Mouse (Mus musculus) intestine, embryonic 14.5 days (tissue): ENCODE data around the gene Cltb. TPM values are rescaled to one million over a fixed set of nuclear protein-coding genes. Genes with fewer than 3 reads are reported as not detected.
A peak's percentile ranks its signal among the peaks of the same experiment; 100 is the strongest.

Source experiments
- ATAC-seq: fragments of 200-750 bp; cut with Nextera tagmentation; replicated peaks from 2 replicates; pipeline ENCODE4 v1.8.0; 2017; ENCODE audit warnings: low read depth, moderate number of reproducible peaks, moderate TSS enrichment, moderate library complexity; ENCODE audit not compliant: low FRiP score, low TSS enrichment
- DNase-seq: peaks from one replicate; pipeline ENCODE4 v3.0.0-alpha.2; 2018; ENCODE audit warnings: low spot score
- H3K27ac ChIP-seq: fragments of 300-500 bp; sonication (generic); 2 replicates; pipeline ENCODE4 v1.5.1; 2014; ENCODE audit warnings: low read depth, mild to moderate bottlenecking, control low read depth
- H3K27me3 ChIP-seq: fragments of 300-500 bp; sonication (generic); replicated peaks from 2 replicates; pipeline ENCODE4 v1.6.1; 2014; ENCODE audit warnings: low read length, control low read depth; ENCODE audit not compliant: control insufficient read depth, insufficient read depth
- H3K36me3 ChIP-seq: fragments of 300-500 bp; sonication (generic); 2 replicates; pipeline ENCODE4 v1.6.1; 2014; ENCODE audit warnings: low read length, control low read depth; ENCODE audit not compliant: control insufficient read depth, insufficient read depth
- H3K4me1 ChIP-seq: fragments of 300-500 bp; sonication (generic); replicated peaks from 2 replicates; pipeline ENCODE4 v1.6.1; 2014; ENCODE audit warnings: low read length, control low read depth, mixed read lengths; ENCODE audit not compliant: control insufficient read depth, insufficient read depth
- H3K4me2 ChIP-seq: fragments of 300-500 bp; sonication (generic); 2 replicates; pipeline ENCODE4 v1.6.1; 2014; ENCODE audit warnings: low read length
- H3K4me3 ChIP-seq: fragments of 300-500 bp; sonication (generic); 2 replicates; pipeline ENCODE4 v1.5.1; 2014; ENCODE audit warnings: low read depth, low read length, control low read depth, mixed read lengths
- H3K9ac ChIP-seq: fragments of 300-500 bp; sonication (generic); 2 replicates; pipeline ENCODE4 v1.6.1; 2014; ENCODE audit warnings: mild to moderate bottlenecking, low read length
- H3K9me3 ChIP-seq: fragments of 300-500 bp; sonication (generic); 2 replicates; pipeline ENCODE4 v1.6.1; 2016; ENCODE audit warnings: low read length, control low read depth; ENCODE audit not compliant: control insufficient read depth
- WGBS: fragments of 180-500 bp; shearing (Covaris S2); extraction: QIAGEN DNeasy Blood & Tissue Kit; methylation state at CpG from one replicate; pipeline ENCODE4 v1.1.7; 2014; 5-methylcytosine and 5-hydroxymethylcytosine counted together
- polyA plus RNA-seq: library from polyadenylated mRNA; unstranded; fragments of >200 nt; fragmentation: Nextera tagmentation; extraction: Ambion mirVana; gene quantifications from 2 replicates; pipeline ENCODE4 v1.2.1, GENCODE M21; 2014

Cltb gene
- polyA plus RNA-seq, 1 experiment from 2014 or later, result 49.6 TPM

- Histone ChIP-seq H3K4me1 (peaks cover 8% of the 10 kb centered on the region), H3K27ac (peak overlapping the region; percentile 43; the same call in 1 of the 2 replicates), H3K4me3 (peak overlapping the region; percentile 97), H3K9me3 (no peaks in the 10 kb centered on the region), H3K4me2 (peak overlapping the region; percentile 90), H3K9ac (peak overlapping the region; percentile 97), H3K27me3 (no peaks in the 10 kb centered on the region), H3K36me3 (peaks cover 38% of the 10 kb centered on the region)
- WGBS, result 10% methylated on average over 45 of the region's 45 CpGs
- peak; percentile 61 for ATAC-seq
- peak; percentile 61 for DNase-seq
Measured at GRCm38 (mm10) chr13:54564232-54565200, 46.6 kb downstream of the Cltb start.

GRCm38 (mm10) chr13:54562562-54562961, 48.6 kb downstream of the Cltb start:
- WGBS, result 88% methylated on average over 7 of the region's 7 CpGs
- Histone ChIP-seq H3K4me3 (no peak overlapping the region), H3K4me2 (no peak overlapping the region), H3K4me1 (peaks cover 8% of the 10 kb centered on the region), H3K9ac (no peak overlapping the region), H3K36me3 (peaks cover 58% of the 10 kb centered on the region), H3K27ac (no peak overlapping the region), H3K9me3 (no peaks in the 10 kb centered on the region), H3K27me3 (no peaks in the 10 kb centered on the region)
- no peak for ATAC-seq
- DNase-seq, result no peak

GRCm38 (mm10) chr13:54560608-54561007, 50.5 kb downstream of the Cltb start:
- H3K4me3 ChIP-seq, result no peak overlapping the region
- ATAC-seq, result no peak
- peaks cover 8% of the 10 kb centered on the region for H3K4me1 ChIP-seq
- H3K36me3 ChIP-seq, result peaks cover 76% of the 10 kb centered on the region
- no peak overlapping the region for H3K27ac ChIP-seq
- no peak for DNase-seq
- 94% methylated on average over 7 of the region's 7 CpGs for WGBS
- H3K4me2 ChIP-seq, result no peak overlapping the region
- H3K27me3 ChIP-seq, result no peaks in the 10 kb centered on the region
- H3K9ac ChIP-seq, result no peak overlapping the region
- no peaks in the 10 kb centered on the region for H3K9me3 ChIP-seq

GRCm38 (mm10) chr13:54559656-54560055, 51.5 kb downstream of the Cltb start:
- Histone ChIP-seq H3K4me2 (no peak overlapping the region), H3K27ac (no peak overlapping the region), H3K9me3 (no peaks in the 10 kb centered on the region), H3K4me3 (no peak overlapping the region), H3K4me1 (peaks cover 8% of the 10 kb centered on the region), H3K27me3 (no peaks in the 10 kb centered on the region), H3K36me3 (peaks cover 81% of the 10 kb centered on the region), H3K9ac (no peak overlapping the region)
- ATAC-seq (no peak), DNase-seq (no peak)
- 91% methylated on average over 2 of the region's 2 CpGs for WGBS

- ATAC-seq (no peak), DNase-seq (no peak)
- H3K9me3 ChIP-seq, result no peaks in the 10 kb centered on the region
- H3K27ac ChIP-seq, result no peak overlapping the region
- WGBS, result 96% methylated on average over 1 of the region's 1 CpGs
- H3K36me3 ChIP-seq, result peaks cover 90% of the 10 kb centered on the region
- H3K4me3 ChIP-seq, result no peak overlapping the region
- H3K4me2 ChIP-seq, result no peak overlapping the region
- H3K9ac ChIP-seq, result no peak overlapping the region
- no peaks in the 10 kb centered on the region for H3K4me1 ChIP-seq
- H3K27me3 ChIP-seq, result no peaks in the 10 kb centered on the region
Measured at GRCm38 (mm10) chr13:54557652-54558051, 53.5 kb downstream of the Cltb start.

GRCm38 (mm10) chr13:54556796-54557195, 54.3 kb downstream of the Cltb start:
- H3K27me3 ChIP-seq, result no peaks in the 10 kb centered on the region
- ATAC-seq (no peak), DNase-seq (no peak)
- WGBS, result 90% methylated on average over 3 of the region's 3 CpGs
- H3K9ac ChIP-seq, result no peak overlapping the region
- H3K4me3 ChIP-seq, result no peak overlapping the region
- H3K9me3 ChIP-seq, result no peaks in the 10 kb centered on the region
- H3K4me1 ChIP-seq, result no peaks in the 10 kb centered on the region
- H3K27ac ChIP-seq, result no peak overlapping the region
- no peak overlapping the region for H3K4me2 ChIP-seq
- H3K36me3 ChIP-seq, result peaks cover 90% of the 10 kb centered on the region

GRCm38 (mm10) chr13:54556176-54556575, 55.0 kb downstream of the Cltb start:
- Histone ChIP-seq H3K36me3 (peaks cover 90% of the 10 kb centered on the region), H3K9ac (no peak overlapping the region), H3K4me1 (no peaks in the 10 kb centered on the region), H3K4me3 (no peak overlapping the region), H3K9me3 (no peaks in the 10 kb centered on the region), H3K27ac (no peak overlapping the region), H3K4me2 (no peak overlapping the region), H3K27me3 (no peaks in the 10 kb centered on the region)
- DNase-seq (no peak), ATAC-seq (no peak)
- 89% methylated on average over 9 of the region's 9 CpGs for WGBS

GRCm38 (mm10) chr13:54548036-54548435, 63.1 kb downstream of the Cltb start:
- peaks cover 68% of the 10 kb centered on the region for H3K36me3 ChIP-seq
- WGBS, result 83% methylated on average over 7 of the region's 7 CpGs
- H3K4me2 ChIP-seq, result no peak overlapping the region
- H3K27me3 ChIP-seq, result no peaks in the 10 kb centered on the region
- DNase-seq, result no peak
- H3K9ac ChIP-seq, result no peak overlapping the region
- H3K4me1 ChIP-seq, result no peaks in the 10 kb centered on the region
- no peaks in the 10 kb centered on the region for H3K9me3 ChIP-seq
- ATAC-seq, result no peak
- H3K27ac ChIP-seq, result no peak overlapping the region
- H3K4me3 ChIP-seq, result no peak overlapping the region
